Mouse (Mus musculus) gastrocnemius, adult 2 months (tissue): Measurements from ENCODE around the gene Xntrpc. TPM values are rescaled to one million over a fixed set of nuclear protein-coding genes. Genes with fewer than 3 reads are reported as not detected.
"Not testable (repeated sequence)": the region's sequence is repeated elsewhere in the genome, so short reads cannot be mapped to it uniquely, and the experiment has no call there.

ENCODE experiments used
- DNase-seq: peaks from one replicate; pipeline ENCODE4 v3.0.0; 2022
- H3K27ac ChIP-seq: fragments of 200-600 bp; 2 replicates; pipeline ENCODE4 v1.8.1; 2022; ENCODE audit warnings: mild to moderate bottlenecking
- H3K4me3 ChIP-seq: fragments of 200-600 bp; 2 replicates; pipeline ENCODE4 v1.8.1; 2022; ENCODE audit warnings: mild to moderate bottlenecking, moderate library complexity
- CTCF ChIP-seq: fragments of 200-600 bp; IDR thresholded peaks from 2 replicates; pipeline ENCODE4 v1.8.1; 2022; ENCODE audit warnings: antibody characterized with exemption, mild to moderate bottlenecking, moderate library complexity
- intact Hi-C: fragments of 180-260 bp; cut with DNase I; formaldehyde crosslinking; loops from one replicate; pipeline ENCODE4 v1.15.1; 2025
- long read RNA-seq, 2 experiments: library from polyadenylated mRNA; stranded (forward); transcript quantifications; one replicate each; pipeline ENCODE4 v2.0.0; 2021
- total RNA-seq, 2 experiments: library from RNA; stranded (reverse); gene quantifications; 2 replicates each; pipeline ENCODE4 v1.2.3; 2021

Gene Xntrpc
- total RNA-seq, result 1 to 10 TPM in 1 of 2 experiments, under 1 TPM in 1; 0.50 to 1.2 TPM
- long read RNA-seq, experiment 1, result 0 reads
- long read RNA-seq, experiment 2, partial matches to known transcripts, result 0 of 3 reads
- long read RNA-seq, experiment 2, other reads (novel, unspliced or antisense), result 3 of 3 reads

- Histone ChIP-seq H3K4me3 (peak within 1 kb of the TSS; percentile 77), H3K27ac (peak within 1 kb of the TSS; percentile 92)
- TF ChIP-seq CTCF, result no peak
- DNase-seq, result peak; percentile 97
- intact Hi-C loops, result loop anchor here (10.0 kb wide), 1 partner anchor 400 kb away; the partner anchor contains the start of gene Clpb
Observed at GRCm38 (mm10) chr7:102065046-102065891, at the start of gene Xntrpc, which contains the start of the genes Rnf121 and Xndc1. Xntrpc (plus strand) TSS chr7:102065713. Rnf121 (minus strand) TSS chr7:102065469. Xndc1 (plus strand) TSS chr7:102065511.

- intact Hi-C loops, result no loop called here
- TF ChIP-seq CTCF, result no peak
- DNase-seq, result no peak
- Histone ChIP-seq H3K4me3 (peak overlapping the region; percentile 62), H3K27ac (peak overlapping the region; percentile 83)
Observed at GRCm38 (mm10) chr7:102016936-102017335, 48.6 kb upstream of the Xntrpc start.

- peak overlapping the region; percentile 83 for H3K27ac ChIP-seq
- H3K4me3 ChIP-seq, result peak overlapping the region; percentile 62
- peak; percentile 42 for DNase-seq
- TF ChIP-seq CTCF, result no peak
- intact Hi-C loops, result no loop called here
Observed at GRCm38 (mm10) chr7:102017452-102017851, 48.1 kb upstream of the Xntrpc start.

GRCm38 (mm10) chr7:102018034-102018433 is 47.5 kb upstream of the Xntrpc start:
- intact Hi-C loops, result no loop called here
- TF ChIP-seq CTCF, result no peak

GRCm38 (mm10) chr7:102018590-102018989 is 46.9 kb upstream of the Xntrpc start, which contains the start of gene Il18bp:
Il18bp (minus strand) TSS chr7:102018690.
- Histone ChIP-seq H3K27ac (peak within 1 kb of the TSS; percentile 83), H3K4me3 (peak within 1 kb of the TSS; percentile 62)
- no peak for DNase-seq
- TF ChIP-seq CTCF, result no peak
- intact Hi-C loops, result no loop called here

More at GRCm38 (mm10) chr7:102018034-102018433, 47.5 kb upstream of the Xntrpc start:
- peak overlapping the region; percentile 83 for H3K27ac ChIP-seq
- DNase-seq, result peak; percentile 47
- peak overlapping the region; percentile 62 for H3K4me3 ChIP-seq

- intact Hi-C loops, result no loop called here
- H3K4me3 ChIP-seq, result no peak overlapping the region
- TF ChIP-seq CTCF, result no peak
- H3K27ac ChIP-seq, result no peak overlapping the region
- DNase-seq, result no peak
Observed at GRCm38 (mm10) chr7:102019362-102019761, 46.2 kb upstream of the Xntrpc start.

GRCm38 (mm10) chr7:102020934-102021333 is 44.6 kb upstream of the Xntrpc start:
- H3K27ac ChIP-seq, intact Hi-C loops, H3K4me3 ChIP-seq: not testable (repeated sequence)

GRCm38 (mm10) chr7:102023821-102024220 is 41.7 kb upstream of the Xntrpc start:
- Histone ChIP-seq H3K4me3 (no peak overlapping the region), H3K27ac (no peak overlapping the region)
- intact Hi-C loops, result no loop called here
- DNase-seq, result no peak
- TF ChIP-seq CTCF, result no peak

More at GRCm38 (mm10) chr7:102020934-102021333, 44.6 kb upstream of the Xntrpc start:
- DNase-seq, result not testable (repeated sequence)

GRCm38 (mm10) chr7:102025187-102026119 is 40.1 kb upstream of the Xntrpc start:
- no peak overlapping the region for H3K27ac ChIP-seq
- no peak overlapping the region for H3K4me3 ChIP-seq
- no peak for TF ChIP-seq CTCF
- intact Hi-C loops, result no loop called here
- no peak for DNase-seq

GRCm38 (mm10) chr7:102034904-102035303 is 30.6 kb upstream of the Xntrpc start:
- intact Hi-C loops, result loop anchor here (2.0 kb wide), 2 partner anchors 36 to 116 kb away; no protein-coding TSS in a partner anchor
- DNase-seq, result no peak
- no peak overlapping the region for H3K4me3 ChIP-seq
- no peak overlapping the region for H3K27ac ChIP-seq
- TF ChIP-seq CTCF, result peak; percentile 56

- no peak for DNase-seq
- TF ChIP-seq CTCF, result no peak
- intact Hi-C loops, result loop anchor here (2.0 kb wide), 2 partner anchors 37 to 117 kb away; no protein-coding TSS in a partner anchor
- no peak overlapping the region for H3K27ac ChIP-seq
- no peak overlapping the region for H3K4me3 ChIP-seq
Observed at GRCm38 (mm10) chr7:102035534-102035933, 30.0 kb upstream of the Xntrpc start.

GRCm38 (mm10) chr7:102037318-102037717 is 28.2 kb upstream of the Xntrpc start:
- no peak for DNase-seq
- Histone ChIP-seq H3K4me3 (no peak overlapping the region), H3K27ac (peak overlapping the region; percentile 56; the same call in 1 of the 2 replicates)
- intact Hi-C loops, result no loop called here
- TF ChIP-seq CTCF, result no peak
